Mouse (Mus musculus) ES-Bruce4 (cell line): ENCODE measurements around the gene Mdm2. TPM values are rescaled to one million over a fixed set of nuclear protein-coding genes. Genes with fewer than 3 reads are reported as not detected.

Experiments used
- H3K27ac ChIP-seq: 2 replicates; pipeline ENCODE4 v1.5.1; 2012; ENCODE audit warnings: low read length, inconsistent platforms; ENCODE audit not compliant: insufficient read depth
- H3K27me3 ChIP-seq: 2 replicates; pipeline ENCODE4 v1.6.1; 2012; ENCODE audit warnings: mild to moderate bottlenecking, low read length, inconsistent platforms; ENCODE audit not compliant: control insufficient read depth, poor library complexity, insufficient read depth, severe bottlenecking
- H3K36me3 ChIP-seq: 2 replicates; pipeline ENCODE4 v1.6.1; 2012; ENCODE audit warnings: inconsistent platforms, mild to moderate bottlenecking, low read length, moderate library complexity; ENCODE audit not compliant: control insufficient read depth, poor library complexity, insufficient read depth, severe bottlenecking
- H3K4me1 ChIP-seq: one replicate; pipeline ENCODE4 v1.8.1; 2011; ENCODE audit warnings: low read length; ENCODE audit not compliant: control insufficient read depth, insufficient read depth
- H3K4me3 ChIP-seq: 2 replicates; pipeline ENCODE4 v1.5.1; 2011; ENCODE audit warnings: low read depth, mild to moderate bottlenecking, low read length
- H3K9ac ChIP-seq: 2 replicates; pipeline ENCODE4 v1.6.1; 2012; ENCODE audit warnings: low read depth, mild to moderate bottlenecking, inconsistent platforms; ENCODE audit not compliant: poor library complexity, severe bottlenecking
- H3K9me3 ChIP-seq: replicated peaks from 2 replicates; pipeline ENCODE4 v1.6.1; 2012; ENCODE audit warnings: mild to moderate bottlenecking, low read length, inconsistent platforms; ENCODE audit not compliant: control insufficient read depth, poor library complexity, insufficient read depth, severe bottlenecking
- CTCF ChIP-seq: IDR thresholded peaks from one replicate; pipeline ENCODE4 v1.8.1; 2011; ENCODE audit warnings: low read depth, low read length
- EP300 ChIP-seq: IDR thresholded peaks from 2 replicates; pipeline ENCODE4 v1.6.1; 2011; ENCODE audit warnings: low read depth, low read length; ENCODE audit not compliant: insufficient read depth
- POLR2A ChIP-seq: IDR thresholded peaks from one replicate; pipeline ENCODE4 v1.8.1; 2011; ENCODE audit warnings: low read length; ENCODE audit not compliant: insufficient read depth
- polyA plus RNA-seq: library from polyadenylated mRNA; stranded (reverse); fragments of >200 nt; gene quantifications from 2 replicates; pipeline ENCODE4 v1.2.4, GENCODE M21; 2011; ENCODE audit warnings: low read depth; ENCODE audit not compliant: missing spikeins, insufficient read depth, insufficient read length

Gene Mdm2
- polyA plus RNA-seq, 1 experiment: 325 TPM

DNA sequence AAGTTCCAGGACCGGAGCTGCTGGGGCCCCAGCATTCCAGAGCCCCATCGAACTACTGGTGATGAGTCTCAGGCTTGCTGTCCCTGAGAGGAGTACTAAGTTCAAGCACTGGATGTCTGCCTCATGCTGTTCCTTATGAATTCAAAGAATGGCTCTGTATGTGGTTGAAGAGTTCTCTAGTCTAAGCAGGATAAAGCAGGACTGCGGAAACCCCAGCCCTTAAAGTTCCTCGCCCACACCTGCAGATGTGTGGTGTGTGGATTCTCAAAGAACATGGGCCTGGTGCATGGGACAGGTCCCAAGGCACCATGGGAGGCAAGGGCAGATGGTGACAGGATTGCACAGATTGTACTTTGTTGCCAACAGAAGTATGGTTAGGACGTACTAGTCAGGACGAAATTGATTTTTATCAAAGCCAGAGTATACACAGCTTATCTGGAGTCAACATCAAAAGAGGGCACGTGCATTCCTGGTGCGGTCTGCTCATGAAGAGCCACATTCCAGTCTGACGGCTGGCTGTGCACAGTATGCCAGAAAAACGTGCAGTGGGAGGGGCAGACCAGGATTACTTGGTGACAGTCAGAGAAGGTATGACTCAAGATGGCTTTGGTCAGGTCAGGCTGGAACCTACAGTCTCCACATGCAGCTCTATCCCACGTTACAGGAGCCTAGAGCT lies 18.7 kb upstream of the Mdm2 start:
- Histone ChIP-seq H3K9ac (no peak overlapping the region), H3K4me1 (no peaks in the 10 kb centered on the region), H3K27me3 (no peaks in the 10 kb centered on the region), H3K27ac (no peak overlapping the region), H3K36me3 (no peaks in the 10 kb centered on the region), H3K4me3 (no peak overlapping the region), H3K9me3 (no peaks in the 10 kb centered on the region)
- TF ChIP-seq CTCF (no peak), POLR2A (no peak), EP300 (no peak)

DNA sequence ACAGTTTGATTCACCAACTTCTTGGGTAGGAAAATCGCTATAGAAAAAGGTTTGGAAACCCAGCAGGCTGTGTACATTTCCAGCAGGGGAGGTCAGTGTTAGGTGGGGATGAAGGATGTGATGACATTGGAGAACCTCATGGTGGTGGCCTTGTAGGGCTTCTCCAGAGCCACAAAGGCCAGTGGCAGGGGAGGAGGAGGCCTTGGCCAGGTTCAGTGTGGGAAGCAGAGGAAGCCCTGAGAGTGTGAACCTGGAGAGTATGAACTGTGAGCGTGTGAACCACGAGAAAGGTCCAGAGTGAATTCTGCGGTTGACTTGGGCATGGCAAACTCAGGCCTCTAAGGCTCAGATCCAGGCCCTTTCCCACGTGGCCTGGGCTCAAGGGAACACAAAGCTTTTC lies 18.0 kb upstream of the Mdm2 start:
- Histone ChIP-seq H3K4me1 (no peaks in the 10 kb centered on the region), H3K9me3 (no peaks in the 10 kb centered on the region), H3K27me3 (no peaks in the 10 kb centered on the region), H3K36me3 (no peaks in the 10 kb centered on the region), H3K27ac (no peak overlapping the region), H3K9ac (no peak overlapping the region), H3K4me3 (no peak overlapping the region)
- TF ChIP-seq CTCF: no peak
- TF ChIP-seq EP300: no peak
- TF ChIP-seq POLR2A: no peak

DNA sequence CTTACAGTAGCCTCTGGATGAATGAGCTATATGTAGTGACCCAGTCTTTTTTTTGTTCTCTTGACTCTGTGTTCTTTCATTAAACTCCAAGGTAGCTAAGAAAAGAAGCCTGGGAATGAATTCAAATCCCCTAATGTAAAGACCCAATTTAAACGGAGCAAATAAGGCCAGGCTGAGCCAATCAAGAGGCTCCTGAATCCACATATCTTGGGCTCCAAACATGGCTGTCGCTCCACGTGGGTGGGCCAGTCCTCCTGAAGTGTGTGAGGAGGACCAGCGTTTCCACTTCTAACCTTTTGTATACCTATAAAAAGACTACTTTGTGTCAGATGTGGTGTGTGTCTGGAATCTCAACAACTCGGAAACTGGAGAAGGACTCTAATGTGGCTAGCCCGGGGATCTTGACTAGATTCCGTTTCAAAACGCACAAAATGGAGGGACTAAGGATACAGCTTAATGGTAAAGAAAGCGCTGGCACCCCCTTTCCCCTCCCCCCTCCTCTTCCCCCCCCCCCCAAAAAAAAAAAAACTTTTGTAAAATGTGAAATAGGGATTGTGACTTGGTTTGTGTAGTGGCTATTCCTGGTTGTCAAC lies 17.1 kb upstream of the Mdm2 start:
- no peak overlapping the region for H3K9ac ChIP-seq
- H3K4me1 ChIP-seq: no peaks in the 10 kb centered on the region
- H3K27ac ChIP-seq: no peak overlapping the region
- TF ChIP-seq POLR2A (no peak), EP300 (no peak)
- no peaks in the 10 kb centered on the region for H3K27me3 ChIP-seq
- no peak overlapping the region for H3K4me3 ChIP-seq
- H3K9me3 ChIP-seq: no peaks in the 10 kb centered on the region
- no peaks in the 10 kb centered on the region for H3K36me3 ChIP-seq

DNA sequence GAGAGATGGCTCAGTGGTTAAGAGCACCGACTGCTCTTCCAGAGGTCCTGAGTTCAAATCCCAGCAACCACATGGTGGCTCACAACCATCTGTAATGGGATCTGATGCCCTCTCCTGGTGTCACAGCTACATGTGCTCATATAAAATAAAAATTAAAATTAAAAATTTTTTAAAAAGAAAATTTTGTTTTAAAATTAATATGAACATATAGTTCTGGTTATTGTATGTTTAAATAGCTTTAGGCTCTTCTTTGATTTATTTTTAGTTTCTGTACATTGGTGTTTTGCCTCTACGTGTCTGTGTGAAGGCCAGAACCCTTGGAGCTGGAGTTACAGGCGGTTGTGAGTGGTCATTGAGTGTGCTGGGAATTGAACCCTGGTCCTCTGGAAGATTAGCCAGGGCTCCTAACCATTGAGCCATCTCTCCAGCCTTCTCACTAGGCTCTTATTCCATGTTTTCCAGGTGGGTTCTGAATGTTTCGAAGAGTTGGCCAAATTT lies 16.4 kb upstream of the Mdm2 start:
- H3K36me3 ChIP-seq: no peaks in the 10 kb centered on the region
- H3K9me3 ChIP-seq: no peaks in the 10 kb centered on the region
- no peak for TF ChIP-seq CTCF
- no peak for TF ChIP-seq EP300
- TF ChIP-seq POLR2A: no peak
- no peak overlapping the region for H3K9ac ChIP-seq
- no peak overlapping the region for H3K27ac ChIP-seq
- no peaks in the 10 kb centered on the region for H3K4me1 ChIP-seq
- H3K27me3 ChIP-seq: no peaks in the 10 kb centered on the region
- H3K4me3 ChIP-seq: no peak overlapping the region

DNA sequence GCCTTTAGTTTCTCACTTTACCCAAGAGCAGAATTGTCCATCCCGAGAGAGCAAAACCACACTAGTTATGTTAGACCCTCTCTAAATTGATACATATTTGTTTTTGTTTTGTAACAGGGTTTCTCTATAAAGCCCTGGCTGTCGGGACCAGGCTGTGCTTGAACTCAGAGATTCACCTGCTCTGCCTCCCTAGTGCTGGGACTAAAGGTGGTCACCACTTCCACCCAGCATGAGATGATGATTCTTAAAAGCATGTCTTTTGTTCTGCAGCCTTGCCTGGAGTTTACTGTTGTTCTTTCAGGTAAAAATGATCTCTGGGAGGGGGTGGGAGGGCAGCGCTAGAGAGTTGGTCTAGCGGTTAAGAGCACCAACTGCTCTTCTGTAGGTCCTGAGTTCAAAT lies 15.8 kb upstream of the Mdm2 start:
- H3K9ac ChIP-seq: no peak overlapping the region
- no peaks in the 10 kb centered on the region for H3K9me3 ChIP-seq
- TF ChIP-seq EP300 (no peak), POLR2A (no peak), CTCF (no peak)
- H3K4me3 ChIP-seq: no peak overlapping the region
- H3K4me1 ChIP-seq: no peaks in the 10 kb centered on the region
- no peak overlapping the region for H3K27ac ChIP-seq
- H3K27me3 ChIP-seq: no peaks in the 10 kb centered on the region
- no peaks in the 10 kb centered on the region for H3K36me3 ChIP-seq

DNA sequence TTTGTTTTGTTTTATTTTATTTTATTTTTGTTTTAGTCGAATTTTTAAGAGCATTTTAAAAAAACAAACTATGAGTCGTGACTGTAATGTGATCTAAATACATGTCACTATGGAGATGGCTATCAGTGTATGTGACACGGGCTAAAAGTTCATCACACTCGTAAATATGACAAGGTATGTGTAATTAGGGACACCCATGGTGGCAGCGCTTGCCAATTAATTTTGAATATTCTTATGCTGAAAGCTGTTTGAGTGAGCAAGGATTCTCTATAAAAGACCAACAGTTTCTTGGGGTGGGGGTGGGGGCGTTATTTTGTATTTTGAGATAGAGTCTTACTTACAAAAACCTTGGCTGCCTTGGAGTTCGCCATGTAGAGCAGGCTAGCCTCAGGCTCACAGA lies 15.1 kb upstream of the Mdm2 start:
- no peak overlapping the region for H3K4me3 ChIP-seq
- no peak overlapping the region for H3K9ac ChIP-seq
- no peak overlapping the region for H3K27ac ChIP-seq
- TF ChIP-seq CTCF (no peak), POLR2A (no peak), EP300 (no peak)
- no peaks in the 10 kb centered on the region for H3K36me3 ChIP-seq
- H3K4me1 ChIP-seq: no peaks in the 10 kb centered on the region
- no peaks in the 10 kb centered on the region for H3K9me3 ChIP-seq
- no peaks in the 10 kb centered on the region for H3K27me3 ChIP-seq
